Mouse (Mus musculus) midbrain, embryonic 12.5 days (tissue): ENCODE data around the gene Tcf7l2. TPM values are rescaled to one million over a fixed set of nuclear protein-coding genes. Genes with fewer than 3 reads are reported as not detected.
A peak's percentile ranks its signal among the peaks of the same experiment; 100 is the strongest.

Source experiments
- ATAC-seq: fragments of 200-750 bp; cut with Nextera tagmentation; 2 replicates; pipeline ENCODE4 v1.8.0; 2017; ENCODE audit warnings: low read depth, moderate TSS enrichment, moderate library complexity; ENCODE audit not compliant: low FRiP score
- H3K27ac ChIP-seq: fragments of 300-500 bp; sonication (generic); replicated peaks from 2 replicates; pipeline ENCODE4 v1.5.1; 2016; ENCODE audit warnings: mild to moderate bottlenecking
- H3K27me3 ChIP-seq: fragments of 300-500 bp; sonication (generic); 2 replicates; pipeline ENCODE4 v1.6.1; 2016; ENCODE audit warnings: mild to moderate bottlenecking
- H3K36me3 ChIP-seq: fragments of 300-500 bp; sonication (generic); 2 replicates; pipeline ENCODE4 v1.6.1; 2016
- H3K4me1 ChIP-seq: fragments of 300-500 bp; sonication (generic); 2 replicates; pipeline ENCODE4 v1.6.1; 2016
- H3K4me2 ChIP-seq: fragments of 300-500 bp; sonication (generic); replicated peaks from 2 replicates; pipeline ENCODE4 v1.6.1; 2016; ENCODE audit warnings: mild to moderate bottlenecking, moderate library complexity
- H3K4me3 ChIP-seq: fragments of 300-500 bp; sonication (generic); 2 replicates; pipeline ENCODE4 v1.5.1; 2016; ENCODE audit warnings: mild to moderate bottlenecking
- H3K9ac ChIP-seq: fragments of 300-500 bp; sonication (generic); replicated peaks from 2 replicates; pipeline ENCODE4 v1.6.1; 2016; ENCODE audit warnings: mild to moderate bottlenecking, moderate library complexity
- H3K9me3 ChIP-seq: fragments of 300-500 bp; sonication (generic); 2 replicates; pipeline ENCODE4 v1.6.1; 2016; ENCODE audit warnings: mild to moderate bottlenecking
- WGBS: fragments of 180-500 bp; shearing (Covaris S2); methylation state at CpG from one replicate; pipeline ENCODE4 v1.1.7; 2016; 5-methylcytosine and 5-hydroxymethylcytosine counted together
- polyA plus RNA-seq: library from polyadenylated mRNA; unstranded; fragments of >200 nt; fragmentation: Nextera tagmentation; extraction: Ambion mirVana; gene quantifications from 2 replicates; pipeline ENCODE4 v1.2.1, GENCODE M21; 2016

The Tcf7l2 gene
- polyA plus RNA-seq, 1 experiment from 2014 or later, result 343 TPM

- Histone ChIP-seq H3K9me3 (no peaks in the 10 kb centered on the region), H3K4me1 (peaks cover 88% of the 10 kb centered on the region), H3K4me2 (peak overlapping the region; percentile 86), H3K36me3 (no peaks in the 10 kb centered on the region), H3K27ac (peak overlapping the region; percentile 75), H3K4me3 (peak overlapping the region; percentile 86), H3K27me3 (no peaks in the 10 kb centered on the region), H3K9ac (peak overlapping the region; percentile 62)
- no peak for ATAC-seq
- WGBS, result 21% methylated on average over 13 of the region's 13 CpGs
Measured at GRCm38 (mm10) chr19:55747237-55747925, 5.8 kb downstream of the Tcf7l2 start.

GRCm38 (mm10) chr19:55747926-55748291 is 6.3 kb downstream of the Tcf7l2 start:
- peak overlapping the region; percentile 86 for H3K4me3 ChIP-seq
- H3K36me3 ChIP-seq, result no peaks in the 10 kb centered on the region
- H3K4me2 ChIP-seq, result peak overlapping the region; percentile 86
- WGBS, result 22% methylated on average over 6 of the region's 6 CpGs
- H3K9me3 ChIP-seq, result no peaks in the 10 kb centered on the region
- H3K4me1 ChIP-seq, result peaks cover 93% of the 10 kb centered on the region
- ATAC-seq, result no peak
- H3K27me3 ChIP-seq, result no peaks in the 10 kb centered on the region
- peak overlapping the region; percentile 62 for H3K9ac ChIP-seq
- H3K27ac ChIP-seq, result peak overlapping the region; percentile 75

- peak overlapping the region; percentile 75 for H3K27ac ChIP-seq
- peak overlapping the region; percentile 62 for H3K9ac ChIP-seq
- H3K4me1 ChIP-seq, result peaks cover 93% of the 10 kb centered on the region
- peak overlapping the region; percentile 86 for H3K4me3 ChIP-seq
- WGBS, result 26% methylated on average over 6 of the region's 6 CpGs
- no peaks in the 10 kb centered on the region for H3K9me3 ChIP-seq
- peak overlapping the region; percentile 86 for H3K4me2 ChIP-seq
- ATAC-seq, result no peak
- no peaks in the 10 kb centered on the region for H3K36me3 ChIP-seq
- no peaks in the 10 kb centered on the region for H3K27me3 ChIP-seq
Measured at GRCm38 (mm10) chr19:55748801-55749200, 7.2 kb downstream of the Tcf7l2 start.

DNA sequence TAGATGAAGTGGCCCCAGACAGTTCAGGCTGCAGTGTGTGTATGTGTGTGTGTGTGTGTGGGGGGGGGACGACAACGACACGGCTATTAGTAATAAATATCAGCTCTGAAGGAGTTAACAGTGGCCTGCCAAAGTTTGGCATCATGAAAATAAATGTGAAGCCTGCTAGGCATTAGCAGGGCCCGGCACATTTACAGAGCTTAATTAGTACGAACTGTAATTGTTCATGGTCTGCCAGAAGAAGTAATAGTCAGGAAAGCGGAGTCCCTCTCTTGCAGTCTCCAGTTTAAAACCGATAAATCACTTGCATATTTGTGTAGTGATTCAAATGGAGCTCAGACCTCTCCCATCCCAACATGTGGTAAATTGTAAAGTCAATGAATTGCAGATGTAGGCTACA is 7.9 kb downstream of the Tcf7l2 start:
- no peaks in the 10 kb centered on the region for H3K9me3 ChIP-seq
- H3K36me3 ChIP-seq, result no peaks in the 10 kb centered on the region
- no peak for ATAC-seq
- peak overlapping the region; percentile 62 for H3K9ac ChIP-seq
- WGBS, result 45% methylated on average over 7 of the region's 7 CpGs
- no peaks in the 10 kb centered on the region for H3K27me3 ChIP-seq
- H3K4me3 ChIP-seq, result peak overlapping the region; percentile 86; the same call in 1 of the 2 replicates
- H3K4me2 ChIP-seq, result peak overlapping the region; percentile 86
- peak overlapping the region; percentile 75 for H3K27ac ChIP-seq
- H3K4me1 ChIP-seq, result peaks cover 93% of the 10 kb centered on the region

DNA sequence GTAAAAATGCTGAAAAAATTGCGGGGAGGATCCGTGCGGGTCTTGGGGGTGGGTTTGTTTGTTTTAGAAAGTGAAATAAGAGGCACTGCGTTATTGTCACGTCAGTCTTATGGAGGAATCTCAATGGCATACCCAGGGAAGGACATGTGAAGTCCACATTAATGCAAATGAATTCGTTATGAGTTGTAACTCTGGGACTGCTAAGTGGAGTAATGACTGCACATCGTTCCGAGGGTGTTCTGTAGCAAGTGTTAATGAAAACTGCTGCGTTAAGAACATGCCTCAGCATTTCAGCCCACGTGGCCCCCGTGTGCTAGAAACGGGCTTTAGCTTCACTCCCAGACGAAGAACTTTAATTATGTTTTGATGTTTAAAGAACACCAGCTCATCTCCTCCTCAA is 8.4 kb downstream of the Tcf7l2 start:
- no peak for ATAC-seq
- Histone ChIP-seq H3K4me2 (peak overlapping the region; percentile 86), H3K9ac (peak overlapping the region; percentile 41; the same call in 1 of the 2 replicates), H3K4me3 (0 out of 2 replicates have a peak overlapping the region, but pooled peaks have one; percentile 86), H3K9me3 (no peaks in the 10 kb centered on the region), H3K4me1 (peaks cover 89% of the 10 kb centered on the region), H3K36me3 (0 out of 2 replicates have a peak, but pooled peaks cover 3% of the 10 kb centered on the region), H3K27ac (peak overlapping the region; percentile 75), H3K27me3 (no peaks in the 10 kb centered on the region)
- WGBS, result 33% methylated on average over 13 of the region's 13 CpGs

GRCm38 (mm10) chr19:55750465-55750864 is 8.8 kb downstream of the Tcf7l2 start:
- H3K27me3 ChIP-seq, result no peaks in the 10 kb centered on the region
- peaks cover 84% of the 10 kb centered on the region for H3K4me1 ChIP-seq
- H3K9ac ChIP-seq, result peak overlapping the region; percentile 41; the same call in 1 of the 2 replicates
- peak overlapping the region; percentile 86 for H3K4me2 ChIP-seq
- 0 out of 2 replicates have a peak overlapping the region, but pooled peaks have one; percentile 7 for H3K4me3 ChIP-seq
- H3K36me3 ChIP-seq, result 0 out of 2 replicates have a peak, but pooled peaks cover 5% of the 10 kb centered on the region
- peak overlapping the region; percentile 75 for H3K27ac ChIP-seq
- H3K9me3 ChIP-seq, result no peaks in the 10 kb centered on the region
- WGBS, result 38% methylated on average over 7 of the region's 7 CpGs
- ATAC-seq, result no peak

- Histone ChIP-seq H3K4me1 (peaks cover 78% of the 10 kb centered on the region), H3K27ac (no peak overlapping the region), H3K9me3 (no peaks in the 10 kb centered on the region), H3K27me3 (no peaks in the 10 kb centered on the region), H3K9ac (no peak overlapping the region), H3K36me3 (peaks cover 10% of the 10 kb centered on the region; the same call in 1 of the 2 replicates), H3K4me3 (no peak overlapping the region), H3K4me2 (no peak overlapping the region)
- ATAC-seq, result no peak
- WGBS, result 68% methylated on average over 8 of the region's 8 CpGs
Measured at GRCm38 (mm10) chr19:55752861-55753260, 11.2 kb downstream of the Tcf7l2 start.

- no peak for ATAC-seq
- H3K36me3 ChIP-seq, result peaks cover 10% of the 10 kb centered on the region; the same call in 1 of the 2 replicates
- H3K4me3 ChIP-seq, result no peak overlapping the region
- no peak overlapping the region for H3K9ac ChIP-seq
- 70% methylated on average over 7 of the region's 7 CpGs for WGBS
- no peaks in the 10 kb centered on the region for H3K27me3 ChIP-seq
- H3K4me1 ChIP-seq, result peaks cover 67% of the 10 kb centered on the region
- 0 out of 2 replicates have a peak overlapping the region, but pooled peaks have one; percentile 20 for H3K27ac ChIP-seq
- no peak overlapping the region for H3K4me2 ChIP-seq
- H3K9me3 ChIP-seq, result no peaks in the 10 kb centered on the region
Measured at GRCm38 (mm10) chr19:55754303-55754702, 12.7 kb downstream of the Tcf7l2 start.

GRCm38 (mm10) chr19:55755462-55755861 is 13.8 kb downstream of the Tcf7l2 start:
- ATAC-seq, result no peak
- H3K4me3 ChIP-seq, result no peak overlapping the region
- H3K9me3 ChIP-seq, result no peaks in the 10 kb centered on the region
- H3K4me1 ChIP-seq, result peaks cover 55% of the 10 kb centered on the region
- H3K36me3 ChIP-seq, result peaks cover 10% of the 10 kb centered on the region; the same call in 1 of the 2 replicates
- whole genome bisulfite sequencing, result 95% methylated on average over 9 of the region's 9 CpGs
- H3K27me3 ChIP-seq, result no peaks in the 10 kb centered on the region
- no peak overlapping the region for H3K4me2 ChIP-seq
- H3K9ac ChIP-seq, result no peak overlapping the region
- no peak overlapping the region for H3K27ac ChIP-seq

DNA sequence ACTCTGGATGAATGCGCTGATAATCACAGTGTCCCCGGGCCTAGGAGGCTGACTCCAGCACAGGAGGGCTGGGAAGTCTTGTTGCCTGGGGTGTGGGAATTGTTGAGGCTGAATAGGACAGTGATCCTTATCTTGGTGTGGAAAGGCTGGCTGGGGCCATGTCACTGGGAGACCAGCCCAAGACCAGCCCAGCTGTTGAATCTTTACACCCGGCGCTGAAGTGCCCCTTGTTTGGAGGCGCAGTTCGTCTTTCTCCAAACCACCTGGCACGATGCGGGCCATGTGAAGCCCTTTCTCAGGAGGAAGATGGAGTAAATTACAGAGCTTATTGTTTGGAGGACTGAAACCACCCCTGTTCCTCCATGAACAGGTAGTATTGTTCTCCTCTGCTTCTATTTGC is 15.1 kb downstream of the Tcf7l2 start:
- no peak overlapping the region for H3K4me2 ChIP-seq
- no peaks in the 10 kb centered on the region for H3K9me3 ChIP-seq
- peaks cover 43% of the 10 kb centered on the region for H3K4me1 ChIP-seq
- H3K27ac ChIP-seq, result no peak overlapping the region
- H3K27me3 ChIP-seq, result no peaks in the 10 kb centered on the region
- H3K9ac ChIP-seq, result 0 out of 2 replicates have a peak overlapping the region, but pooled peaks have one; percentile 8
- ATAC-seq, result no peak
- WGBS, result 74% methylated on average over 8 of the region's 8 CpGs
- peaks cover 10% of the 10 kb centered on the region; the same call in 1 of the 2 replicates for H3K36me3 ChIP-seq
- no peak overlapping the region for H3K4me3 ChIP-seq

GRCm38 (mm10) chr19:55757403-55757802 is 15.8 kb downstream of the Tcf7l2 start:
- ATAC-seq, result no peak
- peaks cover 14% of the 10 kb centered on the region for H3K36me3 ChIP-seq
- H3K9ac ChIP-seq, result no peak overlapping the region
- H3K4me2 ChIP-seq, result no peak overlapping the region
- no peaks in the 10 kb centered on the region for H3K27me3 ChIP-seq
- H3K4me1 ChIP-seq, result peaks cover 36% of the 10 kb centered on the region
- 80% methylated on average over 6 of the region's 6 CpGs for WGBS
- no peaks in the 10 kb centered on the region for H3K9me3 ChIP-seq
- H3K27ac ChIP-seq, result no peak overlapping the region
- no peak overlapping the region for H3K4me3 ChIP-seq

GRCm38 (mm10) chr19:55758158-55758557 is 16.5 kb downstream of the Tcf7l2 start:
- Histone ChIP-seq H3K4me1 (peaks cover 28% of the 10 kb centered on the region), H3K36me3 (peaks cover 18% of the 10 kb centered on the region), H3K4me3 (no peak overlapping the region)

More at GRCm38 (mm10) chr19:55758158-55758557, 16.5 kb downstream of the Tcf7l2 start:
- H3K4me2 ChIP-seq, result no peak overlapping the region
- no peak overlapping the region for H3K27ac ChIP-seq
- no peaks in the 10 kb centered on the region for H3K9me3 ChIP-seq
- ATAC-seq, result no peak
- H3K27me3 ChIP-seq, result no peaks in the 10 kb centered on the region
- H3K9ac ChIP-seq, result no peak overlapping the region
